Mouse (Mus musculus) inflammation-experienced regulatory T-cells, adult 16 weeks (primary cell): ENCODE measurements around the gene C3. TPM values are rescaled to one million over a fixed set of nuclear protein-coding genes. Genes with fewer than 3 reads are reported as not detected.

Source experiments
- polyA plus RNA-seq: library from polyadenylated mRNA; unstranded; fragments of 100-300 nt; shearing (Covaris generic); gene quantifications from one replicate; pipeline ENCODE4 v1.2.1, GENCODE M21; 2017

C3 gene
- polyA plus RNA-seq: 3.4 TPM

GRCm38 (mm10) chr17:57228014-57228413 lies at the start of gene C3:
TSS of gene C3 (minus strand) at chr17:57228136.

GRCm38 (mm10) chr17:57249186-57250181 lies 21.5 kb upstream of the C3 start, which contains the start of gene Trip10:
TSS of gene Trip10 (plus strand) at chr17:57249455.

DNA sequence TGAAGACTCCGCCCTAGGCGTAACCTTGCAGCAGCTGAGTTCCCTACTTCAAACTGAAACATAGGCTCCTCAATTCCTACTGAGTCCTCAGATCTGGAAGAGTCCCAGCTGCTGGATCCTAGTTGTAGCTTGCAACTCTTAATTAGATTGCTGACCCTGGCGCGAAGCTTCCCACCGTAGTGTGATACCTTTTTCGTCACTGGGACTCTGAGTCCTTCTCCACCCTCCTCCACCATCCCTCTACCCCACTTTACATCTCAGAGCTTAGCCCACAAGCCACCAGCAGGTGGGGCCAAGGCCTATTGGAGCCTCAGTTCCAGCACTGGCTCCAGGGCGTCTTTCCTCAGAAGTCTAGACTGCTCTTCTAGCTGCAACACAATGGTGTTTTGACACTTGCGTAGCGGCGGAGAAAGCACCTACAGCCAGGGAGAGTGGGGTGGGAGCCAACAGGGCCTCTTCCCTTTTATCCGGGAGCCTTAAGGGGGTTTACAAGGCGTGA lies 20.3 kb upstream of the C3 start, which contains the start of gene Gpr108:
Gene Gpr108, minus strand, starts transcription at position 246 of the 499 bp plus-strand sequence.

DNA sequence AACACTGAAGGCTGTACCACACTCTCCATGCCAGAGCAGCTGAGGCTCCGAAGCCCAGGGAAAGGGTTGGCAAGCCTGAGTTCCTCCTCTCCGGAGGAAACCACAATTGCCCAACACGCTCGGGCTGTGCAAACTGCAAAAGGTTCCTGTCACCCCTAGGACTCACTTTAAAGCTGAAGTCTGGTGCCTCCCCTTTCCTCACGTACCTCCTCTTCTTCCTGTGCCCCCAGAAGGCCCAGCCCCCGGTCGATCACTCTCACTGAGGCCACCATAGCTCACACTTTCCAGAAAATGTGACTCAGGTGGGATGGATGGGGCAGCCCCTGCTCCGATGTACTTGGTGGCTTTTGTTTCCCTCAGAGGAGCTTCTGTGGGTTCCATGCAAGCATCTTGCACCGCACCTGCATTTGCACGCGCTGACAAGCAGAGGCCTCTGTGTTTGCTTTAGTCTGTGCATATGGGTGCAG lies 33.9 kb downstream of the C3 start, which contains the start of gene Tnfsf14:
Gene Tnfsf14, minus strand, starts transcription at position 137 of the 467 bp plus-strand sequence.

Other genes with a start within 250 kb of the C3 start
- gene Acer1, start 246.0 kb downstream of the C3 start, polyA plus RNA-seq: not detected
- gene Clpp, start 237.8 kb downstream of the C3 start, polyA plus RNA-seq: 94.9 TPM
- gene Alkbh7, start 230.8 kb downstream of the C3 start, polyA plus RNA-seq: 37.9 TPM
- 1.8 TPM for gene Pspn, start 228.1 kb downstream of the C3 start, polyA plus RNA-seq
- gene Gtf2f1, start 216.8 kb downstream of the C3 start, polyA plus RNA-seq: 93.0 TPM
- 0.93 TPM for gene Gm17949, start 216.7 kb downstream of the C3 start, polyA plus RNA-seq
- gene Khsrp, start 196.6 kb downstream of the C3 start, polyA plus RNA-seq: 7.8 TPM
- gene Slc25a41, start 186.5 kb downstream of the C3 start, polyA plus RNA-seq: not detected
- gene Crb3, start 169.0 kb downstream of the C3 start, polyA plus RNA-seq: 3.1 TPM
- gene Slc25a23, start 168.3 kb downstream of the C3 start, polyA plus RNA-seq: 3.8 TPM
- 327 TPM for gene Dennd1c, start 149.6 kb downstream of the C3 start, polyA plus RNA-seq
- gene Tubb4a, start 140.4 kb downstream of the C3 start, polyA plus RNA-seq: 2.0 TPM
- gene Tnfsf9, start 122.8 kb downstream of the C3 start, polyA plus RNA-seq: 10.2 TPM
- gene Cd70, start 78.4 kb downstream of the C3 start, polyA plus RNA-seq: 0.35 TPM
- gene Tnfsf14, start 34.0 kb downstream of the C3 start, polyA plus RNA-seq: 11.9 TPM
- 103 TPM for gene Gpr108, start 20.3 kb upstream of the C3 start, polyA plus RNA-seq
- gene Trip10, start 21.3 kb upstream of the C3 start, polyA plus RNA-seq: 8.6 TPM
- gene Vav1, start 51.0 kb upstream of the C3 start, polyA plus RNA-seq: 253 TPM
- 5.2 TPM for gene Adgre1, start 130.6 kb upstream of the C3 start, polyA plus RNA-seq